Mouse (Mus musculus) gastrocnemius, postnatal 4 days (tissue): ENCODE results near the gene Aes. TPM values are rescaled to one million over a fixed set of nuclear protein-coding genes. Genes with fewer than 3 reads are reported as not detected.
A peak's percentile ranks its signal among the peaks of the same experiment; 100 is the strongest.

Experiments
- DNase-seq, 2 experiments: peaks; one replicate each; pipeline ENCODE4 v3.0.0; 2021 to 2022; ENCODE audit warnings: low spot score in 2 of 2, mixed read lengths in 2 of 2
- total RNA-seq, 2 experiments: library from RNA; stranded (reverse); gene quantifications; 2 replicates each; pipeline ENCODE4 v1.2.3; 2021

The Aes gene
- total RNA-seq, 2 experiments from 2014 or later, result 537 to 620 TPM

- DNase-seq, result no peak
These were observed 34.6 kb downstream of the Aes start for GRCm38 (mm10) chr10:81593935-81594334.

- DNase-seq, result no peak
These were observed 36.3 kb downstream of the Aes start for GRCm38 (mm10) chr10:81595599-81595998.

GRCm38 (mm10) chr10:81596611-81597010 lies 37.3 kb downstream of the Aes start:
- no peak for DNase-seq

- peak in 1 of 2 experiments; percentile 42 for DNase-seq
These were observed 38.1 kb downstream of the Aes start for GRCm38 (mm10) chr10:81597137-81597950.

GRCm38 (mm10) chr10:81598342-81598741 lies 39.1 kb downstream of the Aes start:
- no peak for DNase-seq

- no peak for DNase-seq
These were observed 39.6 kb downstream of the Aes start for GRCm38 (mm10) chr10:81598871-81599270.

- DNase-seq, result no peak
These were observed 40.3 kb downstream of the Aes start for GRCm38 (mm10) chr10:81599630-81600029.

- DNase-seq, result no peak
These were observed 40.8 kb downstream of the Aes start for GRCm38 (mm10) chr10:81600096-81600495.

GRCm38 (mm10) chr10:81600738-81601203 lies 41.5 kb downstream of the Aes start, which contains the start of gene Tle6:
TSS of gene Tle6 (minus strand) at chr10:81601073.
- peak; percentile 87 to 90 for DNase-seq

- DNase-seq, result no peak
These were observed 42.2 kb downstream of the Aes start for GRCm38 (mm10) chr10:81601396-81601905.

GRCm38 (mm10) chr10:81602741-81603151 lies 43.5 kb downstream of the Aes start:
- no peak for DNase-seq

GRCm38 (mm10) chr10:81604019-81604967 lies 45.0 kb downstream of the Aes start:
- DNase-seq, result no peak

GRCm38 (mm10) chr10:81604968-81605665 lies 45.8 kb downstream of the Aes start:
- peak; percentile 68 to 86 for DNase-seq

- no peak for DNase-seq
These were observed 46.3 kb downstream of the Aes start for GRCm38 (mm10) chr10:81605666-81605973.

- peak; percentile 83 to 93 for DNase-seq
These were observed 46.9 kb downstream of the Aes start, which contains the start of gene BC025920 for GRCm38 (mm10) chr10:81605974-81606751. TSS of gene BC025920 (plus strand) at chr10:81606270.

GRCm38 (mm10) chr10:81608308-81608707 lies 49.0 kb downstream of the Aes start:
- DNase-seq, result no peak

GRCm38 (mm10) chr10:81612779-81613178 lies 53.5 kb downstream of the Aes start:
- DNase-seq, result no peak

GRCm38 (mm10) chr10:81615486-81615885 lies 56.2 kb downstream of the Aes start:
- DNase-seq, result no peak
